Mouse (Mus musculus): ENCODE results near the gene Pdia6. TPM values are rescaled to one million over a fixed set of nuclear protein-coding genes. Genes with fewer than 3 reads are reported as not detected.

Gene Pdia6
- polyA plus RNA-seq, 1 experiment from 2014 or later: 585 TPM

DNA sequence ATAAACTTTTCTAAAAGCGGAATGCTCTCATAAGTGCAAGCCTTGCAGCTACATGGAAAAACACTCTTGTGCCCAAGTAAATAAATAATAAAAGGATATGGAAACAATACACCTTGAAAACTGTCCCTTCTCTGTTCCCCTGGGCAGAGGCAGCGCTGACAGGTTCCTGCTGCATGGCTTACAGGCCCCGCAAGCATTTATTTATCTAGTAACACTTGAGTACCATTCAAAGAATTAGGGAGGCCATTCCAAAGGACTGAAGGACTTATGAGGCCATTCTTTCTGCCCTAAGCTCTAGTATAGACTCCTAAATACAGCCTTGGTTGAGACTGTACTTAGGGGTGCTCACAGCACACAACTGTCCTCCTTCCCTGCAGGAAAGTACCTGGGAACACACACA lies 52.1 kb downstream of the Pdia6 start:
- WGBS: 83% methylated on average over 3 of the region's 3 CpGs
- Histone ChIP-seq H3K4me3 (no peak overlapping the region), H3K27ac (no peak overlapping the region), H3K27me3 (ENCODE audit: poor library complexity, severe bottlenecking) (peaks cover 19% of the 10 kb centered on the region), H3K4me1 (no peaks in the 10 kb centered on the region), H3K36me3 (replicated peaks) (no peaks in the 10 kb centered on the region), H3K9me3 (no peaks in the 10 kb centered on the region)
- no peak for DNase-seq (ENCODE audit: extremely low spot score, low spot score)

DNA sequence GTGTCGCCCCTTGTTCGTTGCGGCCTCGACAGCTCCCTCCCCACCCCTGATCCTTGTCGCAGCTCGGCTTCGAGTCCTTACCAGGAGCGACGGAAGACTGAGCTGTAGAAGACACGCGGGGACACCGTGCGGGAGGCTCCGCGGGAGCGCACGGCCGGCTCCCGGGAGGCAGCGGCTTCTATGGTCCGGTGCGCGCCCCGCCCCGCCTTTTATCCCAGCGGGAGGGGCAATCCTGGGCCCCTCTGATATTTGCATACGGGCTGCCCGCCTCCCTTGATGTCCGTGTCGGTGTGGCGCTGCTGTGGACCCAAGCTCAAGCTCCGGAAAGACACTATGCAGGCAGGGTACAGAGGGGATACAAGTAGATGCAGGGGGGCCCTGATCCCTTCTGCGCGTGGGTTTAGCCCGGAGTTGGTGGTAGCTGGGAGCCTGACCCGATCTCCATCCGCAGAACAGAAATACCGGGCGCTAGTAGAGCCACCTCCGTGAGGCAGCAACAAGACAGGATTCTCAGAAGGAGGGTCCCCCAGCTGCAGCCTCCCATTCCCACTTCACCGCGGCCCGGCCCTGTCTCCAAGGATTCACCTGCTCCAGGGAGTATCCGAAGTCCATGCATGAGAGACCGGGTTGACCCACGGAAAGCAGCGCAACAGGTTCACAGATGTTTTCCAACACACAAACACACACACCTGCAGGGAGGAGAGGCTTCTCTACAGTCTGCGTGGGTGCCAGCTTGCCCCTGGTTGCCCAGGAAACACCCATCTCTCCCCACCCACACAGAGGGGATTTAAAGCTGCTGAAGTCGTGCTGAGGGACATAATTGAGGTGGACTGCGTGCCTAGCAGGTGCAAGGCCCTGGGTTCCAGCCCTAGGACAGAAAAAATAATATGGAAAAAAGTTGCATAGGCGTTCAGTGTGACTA lies 58.5 kb downstream of the Pdia6 start:
- peaks cover 57% of the 10 kb centered on the region for H3K27me3 ChIP-seq (ENCODE audit: poor library complexity, severe bottlenecking)
- H3K4me1 ChIP-seq: peaks cover 16% of the 10 kb centered on the region
- H3K27ac ChIP-seq: peak overlapping the region; percentile 41; the same call in 1 of the 2 replicates
- DNase-seq (ENCODE audit: extremely low spot score, low spot score): peak; percentile 25
- no peaks in the 10 kb centered on the region for H3K36me3 ChIP-seq (replicated peaks)
- no peaks in the 10 kb centered on the region for H3K9me3 ChIP-seq
- WGBS: 4% methylated on average over 51 of the region's 51 CpGs
- H3K4me3 ChIP-seq: peak overlapping the region; percentile 60

DNA sequence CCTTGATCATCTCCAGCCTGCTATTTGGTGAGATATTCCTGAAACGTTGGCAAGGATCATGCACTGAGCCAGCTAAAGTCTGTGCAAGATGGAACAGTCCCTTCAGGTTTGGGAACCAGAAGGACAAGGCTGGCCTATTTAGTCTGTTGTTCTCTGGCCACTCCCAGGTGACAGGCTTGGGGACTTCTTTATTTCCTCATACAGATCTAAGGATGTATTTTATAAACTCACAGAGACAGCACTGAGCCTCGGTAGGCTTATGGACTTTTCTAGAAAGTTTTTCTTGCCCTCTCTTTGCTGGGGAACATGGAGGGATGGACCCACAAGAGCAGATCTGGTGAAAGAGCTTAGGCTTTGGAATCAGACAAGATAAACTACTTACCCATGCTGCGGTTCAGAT lies 62.9 kb downstream of the Pdia6 start, which contains the start of gene Atp6v1c2:
Gene Atp6v1c2 (minus strand): TSS at position 101 of the 400 bp plus-strand sequence.
- WGBS: 80% methylated on average over 3 of the region's 3 CpGs
- no peak for DNase-seq (ENCODE audit: extremely low spot score, low spot score)

DNA sequence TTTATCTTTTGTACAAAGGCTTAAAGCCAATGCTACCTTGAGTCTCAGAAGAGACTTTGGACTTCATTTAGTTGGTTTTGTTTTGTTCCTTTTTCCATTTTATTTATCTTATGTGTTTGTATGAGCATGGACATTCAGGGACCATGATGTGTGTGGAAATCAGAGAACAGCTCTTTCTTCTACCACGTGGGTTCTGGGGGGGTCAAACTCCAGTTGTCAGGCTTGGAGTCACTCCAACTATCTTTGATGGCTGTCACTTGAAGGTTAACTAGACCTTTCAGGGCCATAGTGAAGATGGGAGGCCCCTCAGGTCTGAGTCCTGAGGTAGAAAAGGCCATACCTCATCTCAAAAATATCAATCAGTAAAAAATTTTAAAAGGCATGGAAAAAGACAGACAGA lies 67.1 kb downstream of the Pdia6 start:
- H3K4me1 ChIP-seq: no peaks in the 10 kb centered on the region
- no peaks in the 10 kb centered on the region for H3K36me3 ChIP-seq (replicated peaks)
- H3K4me3 ChIP-seq: no peak overlapping the region
- no peak overlapping the region for H3K27ac ChIP-seq
- H3K9me3 ChIP-seq: 0 out of 2 replicates have a peak, but pooled peaks cover 5% of the 10 kb centered on the region
- DNase-seq (ENCODE audit: extremely low spot score, low spot score): no peak
- WGBS: 22% methylated on average over 1 of the region's 1 CpGs
- H3K27me3 ChIP-seq (ENCODE audit: poor library complexity, severe bottlenecking): no peaks in the 10 kb centered on the region

More for the DNA sequence above, 62.9 kb downstream of the Pdia6 start, which contains the start of gene Atp6v1c2:
- Histone ChIP-seq H3K9me3 (no peaks in the 10 kb centered on the region), H3K27me3 (ENCODE audit: poor library complexity, severe bottlenecking) (peaks cover 29% of the 10 kb centered on the region), H3K36me3 (replicated peaks) (no peaks in the 10 kb centered on the region), H3K4me3 (no peak within 1 kb of the TSS), H3K4me1 (peaks cover 11% of the 10 kb centered on the region), H3K27ac (no peak within 1 kb of the TSS)

Other genes starting within 250 kb of the Pdia6 start
- gene Kcnf1, start 89.7 kb upstream of the Pdia6 start, polyA plus RNA-seq (2016; fragmentation: Nextera tagmentation; extraction: Ambion mirVana): 0.50 and 0.62 TPM in 2 replicates
- gene Atp6v1c2, start 62.8 kb downstream of the Pdia6 start, polyA plus RNA-seq (2016; fragmentation: Nextera tagmentation; extraction: Ambion mirVana): 0.29 and 0.46 TPM in 2 replicates
- gene Nol10, start 81.9 kb downstream of the Pdia6 start, polyA plus RNA-seq (2016; fragmentation: Nextera tagmentation; extraction: Ambion mirVana): 44.1 and 45.1 TPM in 2 replicates